Comparison of ENCODE assay signal across 8 mouse cellular contexts in the genomic region with DNA sequence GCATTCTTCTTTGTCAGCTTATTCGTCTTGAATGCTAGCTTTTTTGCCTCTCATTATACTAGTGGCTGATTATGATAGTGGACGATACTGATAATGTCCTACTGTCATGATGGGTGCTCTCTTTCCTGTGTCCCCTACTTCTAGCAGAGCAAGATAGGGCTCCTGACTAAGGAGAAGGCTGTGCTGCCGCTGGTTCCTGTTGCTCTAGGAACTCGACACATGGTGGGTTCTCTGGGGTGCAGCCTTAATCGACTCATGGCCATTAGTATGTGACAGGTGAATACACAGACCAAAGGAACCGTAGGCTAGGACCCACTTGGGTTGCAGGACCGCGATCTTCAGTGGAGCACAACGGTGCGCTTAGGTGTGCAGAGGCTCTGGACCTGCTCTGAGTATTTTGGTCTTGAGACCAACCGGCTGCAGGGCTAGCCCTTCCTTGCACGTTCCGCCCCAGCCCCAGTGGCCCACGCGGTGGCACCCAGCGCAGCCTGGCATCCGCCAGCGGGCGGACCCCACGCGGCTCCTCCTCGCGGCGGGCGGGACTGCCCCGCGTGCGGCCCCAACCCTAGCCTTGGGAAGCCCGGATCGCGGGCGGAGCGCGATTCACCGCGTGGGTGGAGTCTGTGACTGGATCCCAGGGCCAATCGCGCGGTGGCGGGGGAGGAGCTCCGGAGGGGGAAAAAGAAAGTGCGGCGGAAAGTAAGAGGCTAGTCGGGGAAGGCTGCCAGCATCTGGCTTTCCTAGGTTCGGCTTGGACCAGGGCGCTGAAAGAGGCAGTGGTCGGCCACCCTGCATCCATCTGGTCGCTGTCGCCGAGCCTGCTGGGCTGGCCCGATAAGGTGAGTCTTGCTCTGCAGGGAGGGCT. TPM values are rescaled to one million over a fixed set of nuclear protein-coding genes. Genes with fewer than 3 reads are reported as not detected.
A peak's percentile ranks its signal among the peaks of the same experiment; 100 is the strongest.
DNase-seq lines count a peak whose midpoint lies in the region; ATAC-seq and TF ChIP-seq lines count a peak whose summit lies in the region.

A gene (plus strand): TSS at position 657 of the 865 bp plus-strand sequence.

- 3% methylated on average over 51 of the region's 51 CpGs for WGBS in hindbrain, embryonic 16.5 days

- no peaks in the 10 kb centered on the region for H3K36me3 ChIP-seq in hindbrain, embryonic 16.5 days (ENCODE audit: control insufficient read depth, insufficient read depth, low read length)

- no peaks in the 10 kb centered on the region for H3K9me3 ChIP-seq in hindbrain, embryonic 16.5 days (ENCODE audit: control insufficient read depth, low read length)

- peak within 1 kb of the TSS; percentile 86 for H3K4me3 ChIP-seq in gastrocnemius, adult 2 months
- H3K4me3 ChIP-seq in hindbrain, embryonic 16.5 days (ENCODE audit: low read length): peak within 1 kb of the TSS; percentile 67

- peak within 1 kb of the TSS; percentile 89 for H3K27ac ChIP-seq in gastrocnemius, adult 2 months
- H3K27ac ChIP-seq in hindbrain, embryonic 16.5 days (ENCODE audit: low read depth, low read length): peak within 1 kb of the TSS; percentile 65

- peak; percentile 96 for ATAC-seq in activated CD4-positive, CD25-positive, alpha-beta regulatory T cell, adult 4 months
- ATAC-seq in common myeloid progenitor, adult 5-6 weeks (replicated peaks; ENCODE audit: low read depth, poor library complexity, severe bottlenecking): peak; percentile 96
- peak; percentile 99 for ATAC-seq in hindbrain, embryonic 16.5 days

- 0 out of 2 replicates have a peak, but pooled peaks cover 2% of the 10 kb centered on the region for H3K4me1 ChIP-seq in hindbrain, embryonic 16.5 days (ENCODE audit: control insufficient read depth, insufficient read depth, low read depth, low read length)

- TF ChIP-seq CTCF in gastrocnemius, adult 2 months (IDR thresholded peaks at IDR 0.05): peak; percentile 30

- no peaks in the 10 kb centered on the region for H3K27me3 ChIP-seq in hindbrain, embryonic 16.5 days (replicated peaks; ENCODE audit: control insufficient read depth, insufficient read depth, low read length)

- intact Hi-C loops in gastrocnemius, adult 2 months (cut with DNase I): no loop called here

- DNase-seq in gastrocnemius, adult 2 months: peak; percentile 96
- DNase-seq in left cerebral cortex, adult 18-20 months (ENCODE audit: low spot score in 2 of 2): peak; percentile 97
- DNase-seq in lung, postnatal 4 days: peak; percentile 95
- peak; percentile 93 for DNase-seq in retina, postnatal 1 day
- peak; percentile 94 for DNase-seq in thymus, postnatal 4 days

- H3K4me2 ChIP-seq in hindbrain, embryonic 16.5 days (ENCODE audit: low read length): peak within 1 kb of the TSS; percentile 89

- peak within 1 kb of the TSS; percentile 68 for H3K9ac ChIP-seq in hindbrain, embryonic 16.5 days (ENCODE audit: low read depth, low read length)

RNA-seq across cellular contexts. Expression of the gene that starts here (rescaled TPM):
- polyA plus RNA-seq in activated CD4-positive, CD25-positive, alpha-beta regulatory T cell, adult 4 months (2017; shearing (Covaris generic)): 1 to 10 TPM; 8.4 to 8.8 TPM
- total RNA-seq in common myeloid progenitor, adult 5-6 weeks (2017): 11.1 and 11.4 TPM in 2 replicates
- total RNA-seq in gastrocnemius, adult 2 months (2021): 1 to 10 TPM; 1.4 to 1.8 TPM
- 13.0 and 13.6 TPM in 2 replicates for polyA plus RNA-seq in hindbrain, embryonic 16.5 days (2015; fragmentation: Nextera tagmentation; extraction: Ambion mirVana)
- 10 to 100 TPM; 30.5 to 30.9 TPM for total RNA-seq in left cerebral cortex, adult 18-20 months (2021)

Comparison
In these comparisons a context has a peak if more than half of its experiments do, and no peak if none do; other contexts are left out.
1. Peak in every context shown above with its lines: DNase-seq, ATAC-seq, H3K4me3 ChIP-seq and H3K27ac ChIP-seq.